Mouse (Mus musculus) ES-Bruce4 (cell line): ENCODE measurements around the gene Trim67.

Experiments
- CTCF ChIP-seq: IDR thresholded peaks from one replicate; pipeline ENCODE4 v1.8.1; 2011; ENCODE audit warnings: low read depth, low read length
- POLR2A ChIP-seq: IDR thresholded peaks from one replicate; pipeline ENCODE4 v1.8.1; 2011; ENCODE audit warnings: low read length; ENCODE audit not compliant: insufficient read depth

GRCm38 (mm10) chr8:124810689-124811394 is 17.9 kb downstream of the Trim67 start:
- TF ChIP-seq CTCF (no peak), POLR2A (no peak)
